Mouse (Mus musculus) lung, adult 2 months (tissue): ENCODE measurements at regions not wholly inside any gene's neighbourhood (a gene's known extent, or its start where the extent isn't known, plus 50 kb on each side); places are given as distances from the start of the nearest gene placed in this dataset.

Experiments
- DNase-seq: peaks from one replicate; pipeline ENCODE4 v3.0.0; 2022
- H3K4me1 ChIP-seq: fragments of 200-500 bp; 2 replicates; pipeline ENCODE4 v1.6.1; 2011; ENCODE audit warnings: low read length; ENCODE audit not compliant: control insufficient read depth, insufficient read depth
- H3K4me3 ChIP-seq: fragments of 200-500 bp; replicated peaks from 2 replicates; pipeline ENCODE3; 2011; ENCODE audit warnings: low read depth, mild to moderate bottlenecking, control low read depth, low read length; ENCODE audit errors: extremely low read depth
- CTCF ChIP-seq: fragments of 200-500 bp; IDR thresholded peaks from 2 replicates; pipeline ENCODE4 v1.5.1; 2011; ENCODE audit warnings: mild to moderate bottlenecking, low read length, control low read depth; ENCODE audit not compliant: insufficient read depth
- POLR2A ChIP-seq: fragments of 200-500 bp; IDR thresholded peaks from 2 replicates; pipeline ENCODE4 v1.6.1; 2011; ENCODE audit warnings: low read depth, mild to moderate bottlenecking, control low read depth, low read length, borderline replicate concordance; ENCODE audit errors: extremely low read depth
- WGBS: fragments of 180-500 bp; shearing (Covaris S2); methylation state at CpG from one replicate; pipeline ENCODE4 v1.1.7; 2018; 5-methylcytosine and 5-hydroxymethylcytosine counted together

DNA sequence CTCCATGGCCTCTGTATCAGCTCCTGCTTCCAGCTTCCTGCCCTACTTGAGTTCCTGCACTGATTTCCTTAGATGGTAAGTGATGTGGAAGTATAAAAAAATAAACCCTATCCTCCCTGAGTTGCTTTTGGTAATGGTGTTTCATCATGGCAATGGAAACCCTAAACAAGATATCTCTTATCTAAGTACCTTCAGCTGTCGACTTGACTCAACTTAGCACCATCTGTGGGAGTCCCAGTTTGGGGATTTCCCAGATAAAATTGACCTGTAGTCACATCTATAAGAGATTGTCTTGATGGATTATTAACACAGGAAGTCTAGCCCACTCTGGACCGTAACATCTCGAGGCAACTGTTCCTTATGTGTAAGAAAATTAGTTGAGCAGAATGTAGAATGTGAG is 570.2 kb upstream of the Gm10306 start:
- DNase-seq = no peak
- no peak overlapping the region for H3K4me3 ChIP-seq
- 39% methylated on average over 3 of the region's 3 CpGs for WGBS
- TF ChIP-seq POLR2A = no peak
- no peak for TF ChIP-seq CTCF
- H3K4me1 ChIP-seq = no peaks in the 10 kb centered on the region

DNA sequence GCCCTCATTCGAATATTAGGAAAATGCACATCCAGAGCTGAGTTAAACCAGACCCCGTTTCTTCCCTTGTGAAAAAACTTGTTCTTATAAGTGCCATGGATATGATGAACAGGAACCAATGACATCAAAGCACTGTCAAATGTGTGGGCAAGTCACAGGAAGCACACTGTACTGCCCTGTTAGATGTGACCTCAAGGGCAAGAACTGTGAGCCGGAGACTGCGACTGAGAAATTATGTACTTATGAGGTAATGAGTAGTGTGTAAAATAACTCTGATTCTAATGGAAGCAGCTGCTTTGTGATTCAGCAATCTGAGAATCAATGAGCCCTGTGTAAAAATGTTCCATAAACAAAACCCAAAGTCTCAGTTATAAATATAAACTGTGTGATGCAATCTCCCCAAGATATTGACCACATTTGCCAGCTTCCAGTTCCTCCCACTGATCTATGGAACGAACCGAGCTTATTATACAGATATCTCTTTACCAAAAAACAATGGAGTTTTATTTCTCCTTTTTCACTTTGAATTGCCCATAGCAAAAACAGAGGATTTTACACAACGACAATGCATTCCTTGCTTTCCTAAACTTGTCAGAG is 566.0 kb upstream of the Gm10306 start:
- TF ChIP-seq POLR2A (no peak), CTCF (no peak)
- DNase-seq = no peak
- 41% methylated on average over 7 of the region's 7 CpGs for WGBS
- no peak overlapping the region for H3K4me3 ChIP-seq
- H3K4me1 ChIP-seq = no peaks in the 10 kb centered on the region

DNA sequence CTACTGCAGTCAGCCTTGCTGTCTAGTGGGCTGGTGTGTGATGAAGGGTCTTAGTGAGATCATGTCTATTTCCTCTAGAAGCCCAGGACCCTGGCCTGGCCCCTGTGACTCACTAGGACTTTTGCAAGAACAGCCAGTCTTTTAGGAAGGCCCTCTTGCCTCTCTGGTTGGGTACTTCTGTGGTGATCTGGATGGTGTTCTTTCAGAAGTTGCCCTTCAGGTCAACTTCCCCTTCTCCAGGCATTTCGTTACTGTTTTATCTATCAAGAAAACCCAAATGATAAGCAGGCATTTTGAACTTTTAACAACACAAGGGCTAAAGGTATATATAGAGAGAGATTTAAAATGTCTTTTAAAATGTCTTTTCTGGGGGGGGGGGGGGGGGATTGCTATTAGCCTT is 550.5 kb upstream of the Gm10306 start:
- 56% methylated on average over 1 of the region's 1 CpGs for WGBS
- TF ChIP-seq CTCF = no peak
- no peak for DNase-seq

DNA sequence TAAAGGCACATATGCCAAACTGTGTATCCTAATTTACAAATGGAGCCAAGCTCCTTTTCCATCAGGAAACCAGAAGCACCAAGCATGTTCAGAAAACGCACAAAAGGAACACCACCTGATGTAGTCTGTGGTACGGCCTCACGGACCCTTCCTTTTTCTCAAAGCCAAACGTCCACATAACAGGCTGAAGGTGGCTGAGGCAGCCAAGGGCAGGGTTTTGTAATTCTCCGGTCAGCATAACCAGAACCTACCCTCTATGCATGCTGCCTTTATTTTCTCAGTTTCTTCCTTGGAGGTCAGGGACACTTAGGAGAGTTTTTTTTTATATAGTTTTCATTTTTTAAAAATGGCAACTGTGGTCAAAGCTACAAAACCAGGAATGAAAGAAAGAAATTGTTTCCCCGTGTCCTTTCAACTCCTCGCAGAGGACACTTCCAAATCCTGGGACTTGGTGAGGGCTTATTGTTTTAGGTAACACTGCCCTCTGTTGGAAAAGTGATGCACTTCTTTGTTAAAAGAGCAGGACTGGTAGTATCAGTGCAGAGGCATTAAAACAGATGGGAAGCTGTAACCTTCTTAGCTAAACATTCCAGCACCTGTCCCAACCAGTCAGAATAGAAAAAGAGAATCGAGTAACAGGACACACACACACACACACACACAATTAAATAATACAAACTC is 549.1 kb upstream of the Gm10306 start:
- no peaks in the 10 kb centered on the region for H3K4me1 ChIP-seq
- no peak for DNase-seq
- no peak overlapping the region for H3K4me3 ChIP-seq
- 41% methylated on average over 8 of the region's 8 CpGs for WGBS
- TF ChIP-seq POLR2A = no peak
- no peak for TF ChIP-seq CTCF

More for the DNA sequence above, 550.5 kb upstream of the Gm10306 start:
- Histone ChIP-seq H3K4me1 (no peaks in the 10 kb centered on the region), H3K4me3 (no peak overlapping the region)

DNA sequence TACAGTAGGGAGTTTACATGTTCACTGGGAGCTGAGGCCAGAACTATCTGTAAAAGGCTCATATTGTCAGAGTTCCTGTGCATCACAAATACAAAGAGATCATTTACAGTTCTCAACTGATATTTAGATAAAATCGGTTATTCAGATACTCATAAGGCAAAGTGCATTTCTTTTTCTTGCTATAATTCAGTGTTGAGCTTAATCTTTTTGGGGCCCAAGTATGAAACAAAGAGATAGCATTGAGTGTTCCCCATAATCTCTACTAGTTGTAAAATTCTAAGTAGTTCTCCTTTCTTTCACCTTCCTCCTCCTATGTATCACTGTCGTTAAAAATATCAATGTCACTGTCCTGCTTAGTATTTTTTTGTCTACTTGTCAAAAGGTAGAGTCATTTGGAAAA is 540.6 kb upstream of the Gm10306 start:
- DNase-seq = no peak
- WGBS = 80% methylated on average over 2 of the region's 2 CpGs
- H3K4me3 ChIP-seq = no peak overlapping the region
- TF ChIP-seq CTCF (no peak), POLR2A (no peak)
- no peaks in the 10 kb centered on the region for H3K4me1 ChIP-seq

DNA sequence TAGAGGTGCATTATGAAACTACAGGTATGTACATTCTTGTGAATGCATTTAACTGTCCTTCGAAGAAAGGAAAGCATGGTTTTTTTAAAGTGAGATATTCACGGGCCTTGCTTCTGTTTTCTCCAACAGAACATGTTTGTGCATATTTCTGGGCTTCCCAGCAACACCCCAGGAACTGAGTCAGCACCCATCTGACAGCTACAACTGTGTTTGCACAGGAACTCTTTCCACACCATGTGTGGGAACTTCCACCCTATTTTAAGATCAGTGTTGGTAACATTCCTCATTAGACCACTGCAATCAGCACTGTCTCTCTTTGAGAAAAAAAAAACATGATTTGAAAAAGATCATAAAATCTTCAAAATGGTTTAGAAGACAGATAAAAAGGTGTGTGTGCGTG is 538.6 kb upstream of the Gm10306 start:
- no peak overlapping the region for H3K4me3 ChIP-seq
- WGBS = 63% methylated on average over 3 of the region's 3 CpGs
- no peaks in the 10 kb centered on the region for H3K4me1 ChIP-seq
- no peak for DNase-seq
- TF ChIP-seq CTCF (no peak), POLR2A (no peak)

DNA sequence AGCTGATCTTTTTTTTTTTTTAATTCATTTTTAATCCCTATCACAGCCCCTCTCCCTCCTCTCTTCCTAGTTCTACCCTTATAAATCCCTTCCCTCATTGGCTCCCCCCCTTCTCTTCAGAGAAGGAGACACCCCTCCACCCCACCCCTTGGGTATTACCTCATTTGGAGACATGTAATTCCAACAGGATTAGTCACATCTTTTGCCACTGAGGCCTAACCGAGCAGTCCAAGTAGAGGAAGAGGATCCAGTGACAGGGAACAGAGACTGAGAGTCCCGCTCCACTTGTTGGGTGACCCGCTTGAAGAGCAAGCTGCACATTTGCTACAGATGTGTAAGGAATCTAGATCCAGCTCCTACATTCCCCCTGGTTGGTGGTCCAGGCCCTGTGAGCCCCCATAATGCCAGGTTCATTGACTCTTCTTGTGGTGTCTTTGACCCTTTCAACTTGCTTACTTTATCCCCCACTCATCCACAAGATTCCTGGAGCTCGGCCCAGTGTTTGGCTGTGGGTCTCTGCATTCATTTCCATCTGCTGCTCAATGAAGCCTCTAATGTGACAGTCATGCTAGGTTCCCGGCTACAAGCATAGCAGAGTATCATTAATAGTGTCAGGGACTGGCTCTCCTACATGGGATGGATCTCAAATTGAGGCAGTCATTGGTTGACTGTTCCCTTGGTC is 506.6 kb upstream of the Gm10306 start:
- no peak for DNase-seq
- WGBS = 73% methylated on average over 5 of the region's 5 CpGs
- Histone ChIP-seq H3K4me1 (no peaks in the 10 kb centered on the region), H3K4me3 (no peak overlapping the region)
- TF ChIP-seq POLR2A = no peak

DNA sequence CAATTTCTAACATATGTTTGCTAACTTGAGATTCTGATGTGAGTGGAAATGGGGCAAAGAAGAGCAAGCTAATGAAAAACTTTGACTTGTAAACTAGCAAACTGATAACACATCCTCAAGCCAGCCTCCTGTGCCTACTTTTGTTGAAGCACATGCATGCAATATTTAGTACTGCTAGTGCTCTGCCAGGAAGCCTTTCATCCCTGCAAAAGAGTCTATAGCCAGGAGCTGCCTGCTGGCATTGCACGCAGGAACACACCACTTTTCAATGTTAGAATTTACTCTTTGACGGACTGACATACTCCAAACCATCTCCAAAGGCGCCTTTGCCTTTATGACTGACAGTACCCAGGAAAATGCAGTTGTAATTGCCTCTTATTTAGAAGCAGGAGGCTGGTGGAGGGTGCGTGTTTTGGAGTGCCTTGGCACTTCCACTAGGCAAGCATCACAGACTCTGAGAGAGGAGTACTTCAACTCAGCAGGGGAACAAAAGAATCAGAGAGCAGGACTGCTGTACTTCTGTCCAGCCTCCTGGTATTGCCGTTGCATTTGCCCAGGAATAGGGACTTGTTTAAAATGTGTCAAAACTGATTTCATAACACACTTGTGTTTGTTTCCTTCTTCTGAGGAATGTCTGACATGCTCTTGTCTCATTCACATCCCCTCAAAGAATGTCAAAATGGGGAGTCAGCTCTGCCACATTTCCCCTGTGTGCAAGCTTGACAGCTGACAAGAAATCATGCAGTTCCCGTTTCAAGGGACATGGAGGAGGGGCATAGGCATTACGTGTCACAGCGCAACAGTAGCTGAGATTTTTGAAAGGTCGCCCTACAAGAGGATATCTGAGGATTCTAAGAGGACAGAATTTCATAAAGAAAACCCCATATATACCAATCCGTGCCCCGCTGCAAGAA is 503.8 kb upstream of the Gm10306 start:
- Histone ChIP-seq H3K4me3 (no peak overlapping the region), H3K4me1 (no peaks in the 10 kb centered on the region)
- 68% methylated on average over 11 of the region's 11 CpGs for WGBS
- TF ChIP-seq POLR2A (no peak), CTCF (no peak)
- DNase-seq = no peak

DNA sequence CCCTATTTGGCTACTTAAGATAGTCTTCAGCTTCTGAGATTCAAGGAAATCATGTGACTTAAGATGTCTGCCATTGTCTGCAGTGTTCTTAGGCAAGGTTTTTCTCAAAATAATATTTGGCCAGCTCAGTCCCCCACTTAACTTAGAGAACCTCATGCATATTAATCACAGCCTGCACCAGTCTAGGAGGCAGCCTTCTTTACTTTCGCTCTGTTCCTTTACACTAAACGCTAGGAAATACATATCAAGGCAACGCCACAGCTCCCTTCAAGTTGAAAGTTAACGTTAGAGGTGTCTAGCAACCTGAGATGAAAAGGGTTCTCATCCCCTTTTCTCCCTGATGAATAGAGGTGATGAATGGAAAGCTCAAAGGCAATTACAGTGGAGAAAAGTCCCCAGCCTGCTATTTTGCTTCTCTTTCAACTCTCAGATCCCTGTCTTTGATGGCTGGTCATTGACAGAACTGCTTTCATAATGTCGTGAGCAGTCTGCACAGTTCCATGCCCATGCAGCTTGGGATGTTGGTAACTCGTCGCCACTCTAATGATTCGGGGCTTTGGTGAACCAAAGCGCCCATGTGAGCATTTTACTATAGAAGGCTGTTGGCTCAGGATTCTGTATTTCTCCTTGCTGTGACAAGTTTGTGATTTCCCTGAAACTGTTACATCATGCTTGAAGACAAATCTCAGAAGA is 483.0 kb upstream of the Gm10306 start:
- WGBS = 75% methylated on average over 9 of the region's 9 CpGs
- no peak overlapping the region for H3K4me3 ChIP-seq
- no peaks in the 10 kb centered on the region for H3K4me1 ChIP-seq
- no peak for TF ChIP-seq POLR2A
- no peak for TF ChIP-seq CTCF
- DNase-seq = no peak
